Mouse (Mus musculus): ENCODE measurements around the gene Bpifb9b.
"Not testable (repeated sequence)": the region's sequence is repeated elsewhere in the genome, so short reads cannot be mapped to it uniquely, and the experiment has no call there.

Bpifb9b gene

DNA sequence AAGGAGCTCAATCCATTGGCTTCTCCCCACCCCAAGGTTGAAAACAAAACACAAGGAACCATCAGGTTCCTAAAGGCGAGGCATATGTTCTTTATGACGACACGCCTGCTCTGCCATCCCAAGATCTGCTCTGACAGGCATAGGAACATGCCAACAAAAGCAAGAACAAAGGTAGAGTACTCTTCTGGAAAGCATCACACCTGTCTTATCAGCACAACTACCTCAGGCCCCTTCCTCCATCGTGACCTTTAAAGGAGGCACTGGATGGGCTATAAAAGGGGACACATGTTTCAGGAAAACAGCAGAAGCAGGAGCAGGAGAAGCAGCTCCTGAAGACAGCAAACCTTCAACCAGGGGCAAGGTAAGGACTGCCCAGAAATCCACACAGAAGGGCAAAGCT is at the start of gene Bpifb9b:
Bpifb9b (plus strand) TSS at position 301 of the 400 bp plus-strand sequence.
- DNase-seq (ENCODE audit: extremely low read depth, low read depth): not testable (repeated sequence)

GRCm38 (mm10) chr2:154257554-154257953 is 49.5 kb upstream of the Bpifb9b start, which contains the start of gene Bpifb9a:
Gene Bpifb9a, plus strand, starts transcription at chr2:154257854.
- not testable (repeated sequence) for DNase-seq (ENCODE audit: extremely low read depth, low read depth)

DNA sequence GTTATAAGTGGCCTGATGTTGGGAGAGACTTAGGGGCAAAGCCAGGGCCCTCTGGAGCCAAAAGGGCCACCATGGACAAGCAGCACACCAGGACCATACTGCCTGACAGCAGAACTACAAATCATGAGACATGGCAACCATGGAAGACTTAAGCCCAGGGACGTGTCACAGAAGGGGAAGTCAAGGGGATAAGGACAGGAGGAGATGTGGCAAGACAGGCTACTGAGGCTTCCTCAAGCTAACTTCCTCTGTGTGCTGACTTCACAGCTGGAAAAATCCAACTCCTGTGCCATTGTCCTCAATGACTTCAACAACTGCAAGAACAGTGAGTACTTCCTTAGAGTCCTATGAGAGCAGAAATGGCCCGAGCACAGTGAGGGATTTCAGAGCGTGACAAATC is 42.6 kb upstream of the Bpifb9b start:
- not testable (repeated sequence) for DNase-seq (ENCODE audit: extremely low read depth, low read depth)

DNA sequence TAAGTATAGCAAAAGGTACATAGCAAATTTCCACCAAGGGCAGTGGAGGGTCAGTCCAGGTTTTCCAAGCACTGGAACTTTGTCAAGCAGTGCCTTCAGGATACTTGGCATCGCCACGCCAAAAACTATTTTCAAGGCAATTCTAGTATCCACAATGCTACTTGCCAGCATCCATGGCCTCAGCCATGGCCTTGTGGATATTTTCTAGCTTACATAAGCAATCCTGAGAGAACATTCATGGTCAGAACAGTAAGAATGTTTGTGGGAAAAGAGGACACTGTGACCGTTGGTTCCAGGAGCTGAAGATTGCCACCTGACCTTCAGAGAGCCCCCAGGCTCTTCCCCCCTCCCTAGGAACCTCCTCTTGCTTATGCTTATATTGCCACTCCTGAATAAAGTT is 15.2 kb upstream of the Bpifb9b start:
- not testable (repeated sequence) for DNase-seq (ENCODE audit: extremely low read depth, low read depth)

DNA sequence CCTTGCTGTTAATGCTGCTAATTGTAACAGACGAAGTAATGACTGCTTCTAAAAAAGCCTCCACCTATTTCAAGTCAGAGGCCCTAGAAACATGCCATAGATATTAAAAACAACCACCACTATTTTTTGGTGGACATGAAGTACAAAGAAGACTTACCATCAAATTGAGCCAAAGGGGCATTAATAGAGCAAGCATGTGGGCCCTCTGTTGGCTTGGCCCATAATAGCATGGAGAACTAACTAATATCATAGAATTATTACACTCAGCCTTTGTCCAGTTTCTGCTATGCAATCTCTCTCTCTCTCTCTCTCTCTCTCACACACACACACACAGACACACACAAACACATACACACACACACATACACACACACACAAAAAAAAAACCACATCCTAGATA is 14.2 kb upstream of the Bpifb9b start:
- DNase-seq (ENCODE audit: extremely low read depth, low read depth): no peak

- not testable (repeated sequence) for DNase-seq (ENCODE audit: extremely low read depth, low read depth)
Observed at GRCm38 (mm10) chr2:154294746-154295145, 12.3 kb upstream of the Bpifb9b start.

DNA sequence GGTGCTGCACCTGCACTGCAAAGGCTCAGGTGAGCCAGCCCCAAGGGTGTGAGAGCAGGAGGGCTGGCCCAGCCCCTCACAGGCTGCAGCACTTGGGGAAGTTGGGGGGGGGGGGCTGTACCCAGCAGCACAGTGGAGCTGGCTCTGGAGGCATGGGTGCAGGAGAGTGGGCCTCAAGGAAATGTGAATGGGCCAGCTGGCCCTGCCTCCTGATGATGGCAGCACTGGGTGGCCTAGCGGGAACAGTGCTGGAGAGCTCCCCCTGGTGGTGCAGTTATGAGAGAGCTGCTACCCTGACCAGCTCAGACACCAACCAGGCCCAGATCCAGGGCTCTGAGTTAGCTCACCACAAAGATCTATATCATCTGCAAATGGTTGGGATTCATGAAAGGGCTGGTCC is 6.5 kb upstream of the Bpifb9b start:
- peak; percentile 26 for DNase-seq (ENCODE audit: extremely low read depth, low read depth)

DNA sequence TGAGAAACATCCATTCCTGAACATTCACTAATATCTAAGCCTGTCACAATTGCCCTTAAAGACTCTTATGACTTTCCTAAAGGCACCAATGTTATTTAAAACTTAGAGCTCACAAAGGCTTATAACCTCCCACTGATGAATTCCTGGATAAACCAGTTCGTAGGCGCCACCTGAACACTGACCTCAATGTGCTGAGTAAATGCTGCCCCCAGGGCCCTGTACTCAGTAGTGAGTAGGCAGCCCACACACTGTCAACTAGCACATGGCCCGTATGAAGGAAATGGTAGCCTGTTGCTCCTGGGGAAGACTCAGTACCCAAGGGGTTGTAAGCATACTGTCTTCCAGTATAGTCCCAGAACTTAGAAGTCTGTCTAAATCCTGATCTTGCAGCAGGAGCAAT is 5.3 kb upstream of the Bpifb9b start:
- no peak for DNase-seq (ENCODE audit: extremely low read depth, low read depth)

DNA sequence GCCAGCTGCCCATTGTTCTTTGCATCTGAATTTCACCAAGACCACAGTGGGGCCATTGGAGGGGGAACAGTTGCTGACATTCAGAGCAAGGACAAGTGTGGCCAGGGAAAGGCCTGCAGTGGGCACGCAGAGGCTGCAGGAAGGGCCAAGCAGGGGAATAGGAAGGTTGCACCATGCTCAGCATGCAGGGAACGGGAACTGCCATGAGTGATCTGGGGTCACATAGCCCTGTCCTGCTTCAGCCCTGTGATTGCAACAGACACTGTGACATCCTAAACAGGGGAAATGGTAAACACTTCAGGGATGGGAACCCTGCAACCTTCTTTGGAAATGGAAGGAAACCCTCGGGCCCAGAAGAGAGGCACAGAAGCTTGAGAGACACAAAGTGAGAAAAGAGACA is 2.4 kb upstream of the Bpifb9b start:
- DNase-seq (ENCODE audit: extremely low read depth, low read depth): not testable (repeated sequence)

- not testable (repeated sequence) for DNase-seq (ENCODE audit: extremely low read depth, low read depth)
Observed at GRCm38 (mm10) chr2:154313771-154314170, 6.7 kb downstream of the Bpifb9b start.

DNA sequence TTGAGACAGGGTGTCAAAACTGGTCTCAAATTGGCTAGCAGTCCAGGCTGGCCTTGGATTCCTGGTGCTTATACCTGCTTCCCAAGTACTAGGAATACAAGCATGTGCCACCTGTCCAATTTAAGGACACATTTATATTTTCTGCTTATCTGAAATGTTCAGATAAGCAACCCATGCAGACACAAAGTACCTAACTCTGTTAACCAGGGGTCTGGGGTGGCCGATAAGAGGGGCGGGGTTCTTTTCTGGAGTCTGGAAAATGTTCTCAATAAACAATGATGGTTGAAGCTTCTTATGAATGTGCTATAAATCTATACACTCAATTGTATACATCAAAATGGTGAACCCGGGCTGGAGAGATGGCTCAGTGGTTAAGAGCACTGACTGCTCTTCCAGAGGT is 19.8 kb downstream of the Bpifb9b start:
- peak; percentile 4 for DNase-seq (ENCODE audit: extremely low read depth, low read depth)

- no peak for DNase-seq (ENCODE audit: extremely low read depth, low read depth)
Observed at GRCm38 (mm10) chr2:154335572-154335971, 28.5 kb downstream of the Bpifb9b start.

DNA sequence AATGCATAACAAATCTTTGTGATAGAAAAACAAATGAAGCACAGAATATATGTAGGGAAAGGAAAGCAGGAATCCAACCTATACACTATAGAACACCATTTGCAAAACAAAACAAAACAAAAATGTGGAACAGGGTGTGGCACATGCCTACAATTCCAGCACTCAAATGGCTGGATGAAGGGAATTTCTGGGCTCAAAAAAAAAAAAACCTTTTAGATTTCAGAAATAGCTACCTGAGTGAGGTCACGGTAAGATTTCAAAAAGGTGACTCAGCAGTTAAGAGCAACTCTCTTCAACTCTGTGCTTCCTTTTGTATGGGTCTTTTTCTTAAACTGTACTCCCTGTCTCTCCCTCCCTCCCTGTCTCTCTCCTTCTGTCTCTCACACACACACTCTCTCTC is 31.1 kb downstream of the Bpifb9b start:
- no peak for DNase-seq (ENCODE audit: extremely low read depth, low read depth)

DNA sequence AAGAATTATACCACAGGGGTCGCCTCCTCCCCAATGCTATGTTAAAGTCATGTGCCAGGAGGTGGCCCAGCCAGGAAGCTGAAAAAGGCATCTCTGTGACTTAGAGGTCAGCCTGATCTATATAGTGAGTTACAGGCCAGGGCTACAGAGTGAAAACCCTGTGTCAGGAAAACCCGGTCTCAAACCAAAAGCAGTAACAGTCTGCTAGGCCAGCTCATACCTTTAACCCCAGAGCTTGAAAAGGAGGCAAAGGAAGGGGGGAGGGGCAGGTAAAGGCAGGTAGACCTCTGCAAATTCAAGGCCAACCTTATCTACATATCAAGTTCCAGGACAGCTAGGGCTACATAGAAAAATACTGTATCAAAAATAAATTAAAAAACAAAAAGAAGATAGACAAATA is 32.3 kb downstream of the Bpifb9b start:
- DNase-seq (ENCODE audit: extremely low read depth, low read depth): no peak

GRCm38 (mm10) chr2:154348152-154348551 is 41.1 kb downstream of the Bpifb9b start:
- DNase-seq (ENCODE audit: extremely low read depth, low read depth): no peak

GRCm38 (mm10) chr2:154354000-154354425 is 47.0 kb downstream of the Bpifb9b start:
- not testable (repeated sequence) for DNase-seq (ENCODE audit: extremely low read depth, low read depth)

- DNase-seq (ENCODE audit: extremely low read depth, low read depth): no peak
Observed at GRCm38 (mm10) chr2:154367510-154367909, 60.5 kb downstream of the Bpifb9b start.

Measured in MEL-GATA-1-ER (cell line).